Mouse (Mus musculus) liver, embryonic 13.5 days (tissue): ENCODE measurements around the gene Notch2. TPM values are rescaled to one million over a fixed set of nuclear protein-coding genes. Genes with fewer than 3 reads are reported as not detected.
A peak's percentile ranks its signal among the peaks of the same experiment; 100 is the strongest.

Source experiments
- ATAC-seq: fragments of 200-750 bp; cut with Nextera tagmentation; 2 replicates; pipeline ENCODE4 v1.8.0; 2017; ENCODE audit warnings: low read depth, mild to moderate bottlenecking, moderate number of reproducible peaks, moderate library complexity
- DNase-seq: peaks from one replicate; pipeline ENCODE4 v3.0.0; 2022
- H3K27ac ChIP-seq: fragments of 300-500 bp; sonication (generic); 2 replicates; pipeline ENCODE4 v1.5.1; 2015; ENCODE audit warnings: moderate library complexity, mild to moderate bottlenecking, inconsistent platforms
- H3K27me3 ChIP-seq: fragments of 300-500 bp; sonication (generic); 2 replicates; pipeline ENCODE4 v1.6.1; 2015; ENCODE audit warnings: mild to moderate bottlenecking, inconsistent platforms
- H3K36me3 ChIP-seq: fragments of 300-500 bp; sonication (generic); 2 replicates; pipeline ENCODE4 v1.6.1; 2015; ENCODE audit warnings: mild to moderate bottlenecking, inconsistent platforms
- H3K4me1 ChIP-seq: fragments of 300-500 bp; sonication (generic); replicated peaks from 2 replicates; pipeline ENCODE4 v1.6.1; 2015; ENCODE audit warnings: inconsistent platforms
- H3K4me2 ChIP-seq: fragments of 300-500 bp; sonication (generic); 2 replicates; pipeline ENCODE4 v1.6.1; 2015; ENCODE audit warnings: inconsistent platforms, mild to moderate bottlenecking, moderate library complexity
- H3K4me3 ChIP-seq: fragments of 300-500 bp; sonication (generic); replicated peaks from 2 replicates; pipeline ENCODE4 v1.5.1; 2015; ENCODE audit warnings: mild to moderate bottlenecking, inconsistent platforms
- H3K9ac ChIP-seq: fragments of 300-500 bp; sonication (generic); 2 replicates; pipeline ENCODE4 v1.6.1; 2015; ENCODE audit warnings: mild to moderate bottlenecking, inconsistent platforms
- H3K9me3 ChIP-seq: fragments of 300-500 bp; sonication (generic); replicated peaks from 2 replicates; pipeline ENCODE4 v1.6.1; 2016; ENCODE audit warnings: inconsistent platforms
- WGBS: fragments of 180-500 bp; shearing (Covaris S2); methylation state at CpG from one replicate; pipeline ENCODE4 v1.1.7; 2015; ENCODE audit not compliant: insufficient replicate concordance; 5-methylcytosine and 5-hydroxymethylcytosine counted together
- polyA plus RNA-seq: library from polyadenylated mRNA; unstranded; fragments of >200 nt; fragmentation: Nextera tagmentation; extraction: Ambion mirVana; gene quantifications from 2 replicates; pipeline ENCODE4 v1.2.1, GENCODE M21; 2015

The Notch2 gene
- polyA plus RNA-seq, 1 experiment from 2014 or later, result 4.8 TPM

DNA sequence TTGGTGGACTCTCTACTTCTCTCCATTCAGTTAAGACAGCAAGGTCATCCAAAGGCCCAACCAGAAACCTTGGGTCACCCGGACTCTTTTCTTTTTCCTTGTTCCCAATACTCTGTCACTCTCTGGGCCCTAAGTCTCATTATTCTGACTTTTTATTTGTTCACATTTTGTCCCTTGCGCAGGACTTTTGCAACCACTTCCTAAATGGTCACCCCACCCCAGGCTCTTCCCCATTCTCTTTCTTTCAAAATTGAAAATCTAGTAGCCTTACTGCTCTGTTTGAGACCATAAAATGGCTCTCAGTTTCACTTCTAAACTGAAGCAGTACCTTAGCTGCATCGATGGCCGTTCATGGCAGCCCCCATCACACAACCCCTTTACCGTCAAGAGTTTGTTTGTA lies 18.5 kb upstream of the Notch2 start:
- Histone ChIP-seq H3K9me3 (no peaks in the 10 kb centered on the region), H3K9ac (no peak overlapping the region), H3K36me3 (no peaks in the 10 kb centered on the region), H3K4me2 (no peak overlapping the region), H3K4me3 (no peak overlapping the region), H3K27ac (no peak overlapping the region), H3K27me3 (no peaks in the 10 kb centered on the region), H3K4me1 (peaks cover 17% of the 10 kb centered on the region)
- ATAC-seq (no peak), DNase-seq (no peak)
- WGBS, result 70% methylated on average over 5 of the region's 5 CpGs

DNA sequence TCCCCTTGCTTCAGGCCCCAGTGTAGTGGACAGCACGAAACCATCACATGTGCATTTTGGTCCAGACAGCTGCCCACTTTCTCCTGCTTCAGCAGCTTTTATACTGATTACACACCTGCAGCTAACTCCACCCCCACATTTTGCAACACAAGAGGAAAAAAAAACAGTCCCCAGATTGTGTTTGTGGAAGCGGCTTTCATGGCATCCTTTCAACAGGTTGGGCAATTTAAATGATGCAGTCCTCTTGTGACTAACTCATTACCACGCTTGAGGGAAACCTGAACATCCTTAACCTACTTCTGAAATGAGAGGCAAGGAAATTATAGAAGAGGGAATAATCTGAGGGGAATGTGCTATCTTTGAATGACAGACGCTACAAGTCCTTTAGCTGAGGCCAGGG lies 15.0 kb upstream of the Notch2 start:
- no peak overlapping the region for H3K27ac ChIP-seq
- H3K27me3 ChIP-seq, result no peaks in the 10 kb centered on the region
- no peak overlapping the region for H3K9ac ChIP-seq
- H3K36me3 ChIP-seq, result no peaks in the 10 kb centered on the region
- no peak overlapping the region for H3K4me3 ChIP-seq
- no peak overlapping the region for H3K4me2 ChIP-seq
- no peak for DNase-seq
- peaks cover 25% of the 10 kb centered on the region for H3K4me1 ChIP-seq
- 50% methylated on average over 4 of the region's 4 CpGs for WGBS
- no peak for ATAC-seq
- H3K9me3 ChIP-seq, result no peaks in the 10 kb centered on the region

DNA sequence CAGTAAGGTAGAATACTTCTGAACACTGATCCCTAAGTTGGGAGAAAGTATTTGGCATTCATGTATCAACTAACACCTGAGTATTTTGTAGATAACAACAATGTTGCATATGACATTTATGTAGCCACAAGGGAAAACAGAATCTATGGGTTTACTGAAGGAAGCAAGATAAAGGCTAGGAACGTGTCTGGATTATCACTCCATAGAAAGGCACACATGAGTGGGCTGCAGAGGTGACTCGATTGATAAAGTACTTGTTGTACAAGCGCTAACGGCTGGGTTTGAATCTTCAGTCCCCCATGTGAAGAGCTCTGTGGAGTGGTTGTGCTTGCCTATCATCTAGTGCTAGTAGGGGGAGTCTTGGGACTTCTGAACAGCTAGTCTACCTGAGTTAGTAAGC lies 9.8 kb upstream of the Notch2 start:
- no peak overlapping the region for H3K9ac ChIP-seq
- DNase-seq (peak; percentile 33), ATAC-seq (peak; percentile 84)
- no peak overlapping the region for H3K4me3 ChIP-seq
- no peak overlapping the region for H3K4me2 ChIP-seq
- no peak overlapping the region for H3K27ac ChIP-seq
- peaks cover 63% of the 10 kb centered on the region for H3K4me1 ChIP-seq
- H3K27me3 ChIP-seq, result no peaks in the 10 kb centered on the region
- H3K36me3 ChIP-seq, result no peaks in the 10 kb centered on the region
- WGBS, result 8% methylated on average over 4 of the region's 4 CpGs
- H3K9me3 ChIP-seq, result no peaks in the 10 kb centered on the region

DNA sequence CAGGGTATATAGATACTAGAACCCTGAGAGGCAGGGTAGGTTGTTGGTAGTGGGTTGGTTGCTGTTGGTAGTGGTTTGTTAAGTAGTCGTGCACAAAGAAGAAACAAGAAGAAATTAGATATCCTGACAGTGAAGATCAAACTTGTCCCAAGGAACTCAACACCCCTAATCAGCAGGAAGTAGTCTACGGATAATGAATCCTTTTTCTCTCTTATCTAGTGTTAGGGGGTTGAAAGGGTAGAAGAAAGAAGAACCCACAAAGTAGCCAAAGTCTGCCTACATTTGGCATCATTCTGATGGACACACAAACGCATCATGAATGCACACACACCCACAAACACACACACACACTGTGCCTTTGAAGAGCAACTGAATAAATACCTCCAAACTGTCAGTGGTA lies 9.1 kb upstream of the Notch2 start:
- Histone ChIP-seq H3K4me1 (peaks cover 64% of the 10 kb centered on the region), H3K27ac (no peak overlapping the region), H3K9me3 (no peaks in the 10 kb centered on the region), H3K4me3 (no peak overlapping the region), H3K36me3 (no peaks in the 10 kb centered on the region), H3K27me3 (no peaks in the 10 kb centered on the region), H3K9ac (no peak overlapping the region), H3K4me2 (no peak overlapping the region)
- no peak for DNase-seq
- no peak for ATAC-seq
- 21% methylated on average over 3 of the region's 3 CpGs for WGBS

DNA sequence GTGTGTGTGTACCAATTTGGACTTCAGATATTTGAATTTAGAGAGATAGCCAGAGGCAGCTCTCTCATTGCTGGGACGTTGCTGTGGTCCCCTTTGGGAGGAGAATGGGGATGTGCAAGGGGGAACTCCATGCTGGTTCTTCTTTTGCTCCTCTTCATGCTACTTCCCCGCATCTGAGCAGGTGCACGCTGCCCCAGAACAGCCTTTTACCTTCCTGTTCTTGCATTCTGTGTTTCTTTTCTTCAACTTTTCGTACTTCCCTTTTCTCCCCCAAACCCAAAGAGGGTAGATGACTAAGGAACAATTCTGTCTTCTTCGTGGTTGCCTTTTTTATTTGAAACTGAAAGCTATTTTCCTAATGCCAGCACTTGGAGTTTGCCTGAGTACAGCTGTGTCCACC lies 8.0 kb upstream of the Notch2 start:
- H3K27ac ChIP-seq, result no peak overlapping the region
- no peaks in the 10 kb centered on the region for H3K9me3 ChIP-seq
- H3K9ac ChIP-seq, result no peak overlapping the region
- ATAC-seq (no peak), DNase-seq (no peak)
- no peak overlapping the region for H3K4me2 ChIP-seq
- H3K36me3 ChIP-seq, result no peaks in the 10 kb centered on the region
- no peaks in the 10 kb centered on the region for H3K27me3 ChIP-seq
- 22% methylated on average over 5 of the region's 5 CpGs for WGBS
- H3K4me3 ChIP-seq, result no peak overlapping the region
- H3K4me1 ChIP-seq, result peaks cover 64% of the 10 kb centered on the region

DNA sequence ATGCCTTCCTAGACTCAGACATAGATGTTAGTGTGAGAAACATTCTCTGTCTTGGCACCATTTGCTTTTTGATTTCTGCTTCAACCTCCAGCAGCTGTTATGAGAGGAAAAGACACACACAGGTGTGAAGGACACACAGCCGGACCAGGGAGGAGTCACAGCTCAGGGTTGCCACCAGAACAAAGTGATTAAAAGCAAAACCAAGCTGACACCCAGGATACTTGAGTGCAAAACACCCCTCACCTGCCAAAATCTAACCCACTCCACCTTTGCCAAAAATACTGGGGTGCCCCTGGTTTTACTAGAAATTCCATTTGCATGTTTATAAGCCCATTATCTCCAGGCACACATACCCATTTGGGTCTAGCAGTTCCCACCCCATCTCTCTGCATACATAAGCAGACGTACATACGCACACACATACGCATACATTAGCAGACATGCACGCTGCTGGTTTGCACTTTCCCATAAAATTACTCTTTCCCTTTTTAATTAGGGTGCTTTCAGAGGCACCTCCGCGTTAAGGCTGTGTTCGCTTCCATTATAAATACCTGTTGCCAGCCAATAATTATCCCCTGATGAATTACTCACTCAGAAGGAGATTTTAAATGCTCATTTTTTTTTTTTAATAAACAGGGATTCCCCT lies 7.2 kb upstream of the Notch2 start:
- H3K9me3 ChIP-seq, result no peaks in the 10 kb centered on the region
- no peaks in the 10 kb centered on the region for H3K36me3 ChIP-seq
- H3K27ac ChIP-seq, result no peak overlapping the region
- 74% methylated on average over 8 of the region's 8 CpGs for WGBS
- DNase-seq (no peak), ATAC-seq (no peak)
- no peak overlapping the region for H3K4me3 ChIP-seq
- no peaks in the 10 kb centered on the region for H3K27me3 ChIP-seq
- H3K4me2 ChIP-seq, result no peak overlapping the region
- no peak overlapping the region for H3K9ac ChIP-seq
- peaks cover 62% of the 10 kb centered on the region for H3K4me1 ChIP-seq

DNA sequence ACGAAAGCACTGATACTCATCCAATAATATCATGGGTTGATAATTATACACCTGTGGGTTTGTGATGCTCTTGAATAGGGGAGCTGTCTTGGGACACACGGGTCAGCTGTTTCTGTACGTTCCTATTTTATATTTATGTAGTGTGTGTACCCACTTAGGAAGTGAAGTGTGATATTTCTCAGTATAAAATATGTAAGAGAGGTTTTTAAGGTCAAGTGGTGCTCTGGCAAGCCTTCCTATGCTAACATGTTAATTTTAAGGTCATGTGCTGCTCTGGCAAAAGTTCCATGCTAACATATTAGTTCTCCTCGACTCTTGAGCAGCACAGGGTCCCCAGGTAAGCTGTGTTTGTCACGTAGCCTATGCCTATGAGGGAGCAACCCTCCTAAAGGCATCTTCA lies 6.4 kb upstream of the Notch2 start:
- no peaks in the 10 kb centered on the region for H3K36me3 ChIP-seq

DNA sequence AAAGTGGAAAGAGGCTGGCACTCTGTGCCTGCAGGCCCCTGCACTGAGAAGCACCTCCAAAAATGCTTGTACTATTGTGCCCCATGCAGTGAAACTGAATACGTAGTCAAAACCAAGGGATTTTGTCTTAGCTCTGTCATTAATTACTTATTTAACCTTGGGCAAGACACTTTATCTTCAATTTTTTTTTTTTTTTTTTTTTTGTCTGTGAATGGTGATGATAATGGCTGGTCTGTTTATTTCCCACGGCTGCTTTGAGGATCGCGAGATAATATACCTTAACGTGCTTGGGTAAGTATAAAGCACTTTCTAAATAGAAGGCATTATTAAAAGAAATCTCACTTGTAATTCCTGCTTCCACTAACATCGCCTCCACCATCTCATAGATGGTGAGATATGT lies 5.2 kb upstream of the Notch2 start:
- Histone ChIP-seq H3K4me3 (no peak overlapping the region), H3K27me3 (no peaks in the 10 kb centered on the region), H3K9me3 (no peaks in the 10 kb centered on the region), H3K36me3 (no peaks in the 10 kb centered on the region), H3K4me1 (peaks cover 65% of the 10 kb centered on the region), H3K27ac (no peak overlapping the region), H3K9ac (no peak overlapping the region), H3K4me2 (no peak overlapping the region)
- DNase-seq (no peak), ATAC-seq (no peak)
- WGBS, result 40% methylated on average over 6 of the region's 6 CpGs

More for the DNA sequence above, 6.4 kb upstream of the Notch2 start:
- Histone ChIP-seq H3K4me2 (no peak overlapping the region), H3K4me3 (no peak overlapping the region), H3K4me1 (peaks cover 62% of the 10 kb centered on the region), H3K27me3 (no peaks in the 10 kb centered on the region), H3K9ac (no peak overlapping the region), H3K27ac (no peak overlapping the region), H3K9me3 (no peaks in the 10 kb centered on the region)
- DNase-seq, result no peak
- WGBS, result 74% methylated on average over 5 of the region's 5 CpGs
- no peak for ATAC-seq

DNA sequence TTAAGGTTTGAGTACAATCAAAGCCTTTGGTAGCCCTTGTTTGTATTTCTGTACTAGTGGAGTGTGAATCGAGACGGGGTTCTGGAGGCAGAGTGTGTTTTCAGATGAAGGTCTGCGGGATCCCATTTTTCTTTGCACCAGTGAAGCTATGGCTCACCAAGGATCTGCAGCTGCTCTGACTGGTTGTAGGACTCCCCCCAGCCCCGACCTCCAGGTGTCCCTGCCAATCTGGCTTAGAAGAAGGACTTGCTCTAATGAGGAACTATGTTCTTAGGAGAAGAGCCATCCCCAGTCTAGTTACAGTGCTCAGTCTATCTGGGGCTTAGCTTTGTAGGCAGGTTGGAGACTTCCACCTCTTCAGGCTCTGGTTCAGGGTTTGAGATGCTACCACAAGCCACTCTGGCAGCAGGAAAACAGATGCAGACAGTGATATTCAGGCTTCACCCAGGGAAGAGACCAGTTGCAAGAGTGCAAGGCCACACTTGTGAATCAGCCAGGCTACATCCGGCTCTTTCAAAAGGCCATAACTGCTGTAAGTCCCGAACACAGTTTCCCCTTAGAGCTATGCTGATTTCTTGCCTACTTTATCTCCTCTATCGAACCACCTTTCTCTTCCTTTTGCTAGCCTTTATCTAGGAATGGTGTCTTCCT lies 4.0 kb upstream of the Notch2 start:
- ATAC-seq (no peak), DNase-seq (no peak)
- Histone ChIP-seq H3K9me3 (no peaks in the 10 kb centered on the region), H3K4me3 (no peak overlapping the region), H3K27me3 (no peaks in the 10 kb centered on the region), H3K9ac (no peak overlapping the region), H3K27ac (no peak overlapping the region), H3K4me1 (peaks cover 62% of the 10 kb centered on the region), H3K4me2 (no peak overlapping the region), H3K36me3 (no peaks in the 10 kb centered on the region)
- 54% methylated on average over 7 of the region's 7 CpGs for WGBS

DNA sequence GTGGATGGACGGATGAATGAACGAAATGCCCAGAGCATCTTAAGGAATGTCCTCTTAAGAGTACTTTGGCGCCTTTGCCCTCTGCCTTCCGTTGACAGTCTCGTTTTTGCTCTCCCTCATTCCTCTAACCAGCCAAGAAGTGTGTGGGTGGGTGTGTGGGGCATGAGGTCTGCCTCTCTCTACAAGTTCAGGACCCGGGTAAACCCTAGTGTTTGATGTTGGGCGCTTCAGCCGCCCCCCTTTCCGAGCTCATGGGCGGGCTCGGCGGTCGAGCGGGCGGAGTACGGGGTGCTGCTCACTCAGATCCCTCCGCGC lies 284 bp upstream of the Notch2 start:
- peaks cover 71% of the 10 kb centered on the region for H3K4me1 ChIP-seq
- DNase-seq, result no peak
- H3K4me3 ChIP-seq, result peak overlapping the region; percentile 89
- H3K36me3 ChIP-seq, result no peaks in the 10 kb centered on the region
- peak overlapping the region; percentile 75 for H3K9ac ChIP-seq
- ATAC-seq, result no peak
- H3K4me2 ChIP-seq, result peak overlapping the region; percentile 98
- WGBS, result under 1% methylated on average over 18 of the region's 18 CpGs
- H3K27me3 ChIP-seq, result no peaks in the 10 kb centered on the region
- peak overlapping the region; percentile 58 for H3K27ac ChIP-seq
- H3K9me3 ChIP-seq, result no peaks in the 10 kb centered on the region

DNA sequence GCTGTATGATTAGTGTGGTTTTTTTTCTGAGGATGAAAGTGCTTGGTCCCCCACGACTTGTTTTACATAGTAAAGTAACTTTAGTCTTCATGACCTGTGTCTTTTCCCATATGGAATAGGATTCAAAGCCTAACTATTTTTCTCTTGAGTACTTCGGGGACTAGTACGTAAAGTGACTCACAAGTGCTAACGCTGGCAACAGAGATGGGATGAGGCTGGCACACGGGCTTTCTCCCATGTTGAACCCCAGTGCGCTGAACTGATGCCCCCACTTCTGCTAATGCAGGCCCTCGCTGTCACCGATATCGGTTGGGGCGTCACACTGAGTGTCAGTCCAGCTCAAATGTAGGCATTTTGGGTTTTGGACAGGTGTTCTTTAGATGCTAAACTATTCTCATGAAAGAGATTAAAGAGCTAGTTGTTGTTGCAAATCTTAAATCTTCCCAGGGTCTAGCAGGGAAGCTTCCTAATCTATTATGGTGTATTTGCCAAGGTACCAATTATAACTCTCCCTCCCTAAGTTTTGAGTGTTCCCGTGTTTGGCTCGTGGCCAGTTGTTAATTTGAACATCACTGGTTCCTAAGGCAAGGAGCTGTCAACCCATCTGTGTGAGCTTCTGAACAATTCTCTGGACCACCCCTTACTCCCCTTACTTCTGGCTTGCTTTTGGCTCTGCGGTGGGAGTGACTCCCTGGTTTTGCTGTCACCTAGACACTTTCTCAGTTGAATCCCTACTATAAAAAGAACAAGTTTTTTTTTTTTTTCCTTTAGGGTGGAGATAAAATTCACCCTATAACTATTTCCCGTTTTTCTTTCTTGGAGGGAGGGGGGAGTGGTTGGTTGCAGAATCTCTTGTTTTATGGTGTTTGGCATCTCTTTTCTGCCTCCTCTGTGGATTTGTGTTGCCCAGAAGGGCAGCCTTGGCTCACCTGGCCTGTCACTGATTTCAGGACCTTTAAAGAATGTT lies 2.2 kb downstream of the Notch2 start:
- WGBS, result 65% methylated on average over 14 of the region's 14 CpGs
- peaks cover 74% of the 10 kb centered on the region for H3K4me1 ChIP-seq
- no peaks in the 10 kb centered on the region for H3K27me3 ChIP-seq
- DNase-seq (no peak), ATAC-seq (no peak)
- peak overlapping the region; percentile 93 for H3K9ac ChIP-seq
- no peak overlapping the region for H3K27ac ChIP-seq
- no peaks in the 10 kb centered on the region for H3K36me3 ChIP-seq
- no peaks in the 10 kb centered on the region for H3K9me3 ChIP-seq
- peak overlapping the region; percentile 89 for H3K4me3 ChIP-seq
- H3K4me2 ChIP-seq, result peak overlapping the region; percentile 98
